Mouse (Mus musculus) adrenal gland, postnatal 14 days (tissue): Measurements from ENCODE around the gene Dhx15. TPM values are rescaled to one million over a fixed set of nuclear protein-coding genes. Genes with fewer than 3 reads are reported as not detected.

ENCODE experiments used
- DNase-seq: peaks from one replicate; pipeline ENCODE4 v3.0.0; 2021; ENCODE audit warnings: mixed read lengths
- total RNA-seq: library from RNA; stranded (reverse); gene quantifications from 2 replicates; pipeline ENCODE4 v1.2.3, GENCODE M21; 2021

Gene Dhx15
- total RNA-seq, 1 experiment from 2014 or later: 116 TPM

- peak; percentile 56 for DNase-seq
Measured at GRCm38 (mm10) chr5:52145684-52146083, 44.6 kb downstream of the Dhx15 start.

- DNase-seq: no peak
Measured at GRCm38 (mm10) chr5:52141936-52142335, 48.4 kb downstream of the Dhx15 start.

GRCm38 (mm10) chr5:52138819-52139218 is 51.5 kb downstream of the Dhx15 start:
- DNase-seq: no peak

- no peak for DNase-seq
Measured at GRCm38 (mm10) chr5:52138134-52138533, 52.2 kb downstream of the Dhx15 start.

GRCm38 (mm10) chr5:52135460-52136141 is 54.7 kb downstream of the Dhx15 start:
- no peak for DNase-seq

GRCm38 (mm10) chr5:52132840-52133239 is 57.5 kb downstream of the Dhx15 start:
- DNase-seq: no peak

GRCm38 (mm10) chr5:52132092-52132491 is 58.2 kb downstream of the Dhx15 start:
- peak; percentile 73 for DNase-seq

GRCm38 (mm10) chr5:52131389-52131788 is 58.9 kb downstream of the Dhx15 start:
- DNase-seq: no peak

GRCm38 (mm10) chr5:52130496-52130895 is 59.8 kb downstream of the Dhx15 start:
- no peak for DNase-seq

GRCm38 (mm10) chr5:52126263-52126662 is 64.1 kb downstream of the Dhx15 start:
- DNase-seq: no peak

- no peak for DNase-seq
Measured at GRCm38 (mm10) chr5:52125854-52126253, 64.5 kb downstream of the Dhx15 start.

- no peak for DNase-seq
Measured at GRCm38 (mm10) chr5:52122146-52122545, 68.2 kb downstream of the Dhx15 start.

GRCm38 (mm10) chr5:52119822-52120221 is 70.5 kb downstream of the Dhx15 start:
- no peak for DNase-seq

GRCm38 (mm10) chr5:52119192-52119591 is 71.1 kb downstream of the Dhx15 start:
- DNase-seq: no peak

GRCm38 (mm10) chr5:52117829-52118228 is 72.5 kb downstream of the Dhx15 start:
- no peak for DNase-seq

- DNase-seq: no peak
Measured at GRCm38 (mm10) chr5:52116404-52116803, 73.9 kb downstream of the Dhx15 start.

GRCm38 (mm10) chr5:52115821-52116317 is 74.4 kb downstream of the Dhx15 start:
- DNase-seq: peak; percentile 74

GRCm38 (mm10) chr5:52114751-52115451 is 75.4 kb downstream of the Dhx15 start:
- no peak for DNase-seq

- peak; percentile 41 for DNase-seq
Measured at GRCm38 (mm10) chr5:52113851-52114731, 76.2 kb downstream of the Dhx15 start.

- DNase-seq: peak; percentile 50
Measured at GRCm38 (mm10) chr5:52112953-52113841, 77.1 kb downstream of the Dhx15 start.

- no peak for DNase-seq
Measured at GRCm38 (mm10) chr5:52112191-52112760, 78.0 kb downstream of the Dhx15 start.
